Mouse (Mus musculus): ENCODE measurements around the gene Endog. TPM values are rescaled to one million over a fixed set of nuclear protein-coding genes. Genes with fewer than 3 reads are reported as not detected.
A peak's percentile ranks its signal among the peaks of the same experiment; 100 is the strongest.
"Not testable (repeated sequence)": the region's sequence is repeated elsewhere in the genome, so short reads cannot be mapped to it uniquely, and the experiment has no call there.

The Endog gene
- polyA plus RNA-seq, 1 experiment from 2014 or later = 26.1 TPM

DNA sequence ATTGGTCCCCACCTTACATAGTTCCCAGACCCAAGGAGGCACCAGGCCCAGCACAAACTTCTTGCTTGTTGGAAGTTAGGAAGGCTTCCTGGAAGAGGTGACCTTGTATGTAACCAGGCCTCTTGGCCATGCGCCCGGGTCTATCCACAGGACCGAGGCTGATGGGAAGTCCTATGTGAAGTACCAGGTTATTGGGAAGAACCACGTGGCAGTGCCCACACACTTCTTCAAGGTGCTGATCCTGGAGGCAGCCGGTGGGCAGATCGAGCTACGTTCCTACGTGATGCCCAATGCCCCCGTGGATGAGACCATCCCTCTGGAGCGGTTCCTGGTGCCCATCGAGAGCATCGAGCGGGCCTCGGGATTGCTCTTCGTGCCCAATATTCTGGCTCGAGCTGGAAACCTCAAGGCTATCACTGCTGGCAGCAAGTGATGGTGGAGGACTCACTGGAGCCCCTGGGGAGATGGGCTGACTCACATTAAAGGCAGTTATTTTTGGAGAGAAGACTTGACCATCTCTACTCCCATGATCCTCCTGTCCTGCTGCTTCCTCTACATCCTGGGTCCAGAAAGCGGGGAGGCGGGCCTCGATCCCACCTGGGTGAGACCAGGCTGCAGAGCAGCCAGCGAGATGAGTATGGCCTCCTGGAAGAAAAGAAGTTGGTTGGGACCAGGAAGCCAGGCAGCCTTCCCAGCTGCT lies 2.4 kb downstream of the Endog start:
- H3K4me1 ChIP-seq (replicated peaks) = peaks cover 31% of the 10 kb centered on the region
- peaks cover 34% of the 10 kb centered on the region for H3K36me3 ChIP-seq
- H3K27ac ChIP-seq (replicated peaks) = no peak overlapping the region
- H3K27me3 ChIP-seq = no peaks in the 10 kb centered on the region
- WGBS = 97% methylated on average over 20 of the region's 20 CpGs
- no peak overlapping the region for H3K4me2 ChIP-seq
- H3K9me3 ChIP-seq = no peaks in the 10 kb centered on the region
- no peak overlapping the region for H3K9ac ChIP-seq
- no peak for ATAC-seq (ENCODE audit: low FRiP score, low read depth)
- H3K4me3 ChIP-seq = no peak overlapping the region

GRCm38 (mm10) chr2:30175897-30176296 lies 4.6 kb downstream of the Endog start:
- 88% methylated on average over 8 of the region's 8 CpGs for WGBS
- no peak for ATAC-seq (ENCODE audit: low FRiP score, low read depth)

DNA sequence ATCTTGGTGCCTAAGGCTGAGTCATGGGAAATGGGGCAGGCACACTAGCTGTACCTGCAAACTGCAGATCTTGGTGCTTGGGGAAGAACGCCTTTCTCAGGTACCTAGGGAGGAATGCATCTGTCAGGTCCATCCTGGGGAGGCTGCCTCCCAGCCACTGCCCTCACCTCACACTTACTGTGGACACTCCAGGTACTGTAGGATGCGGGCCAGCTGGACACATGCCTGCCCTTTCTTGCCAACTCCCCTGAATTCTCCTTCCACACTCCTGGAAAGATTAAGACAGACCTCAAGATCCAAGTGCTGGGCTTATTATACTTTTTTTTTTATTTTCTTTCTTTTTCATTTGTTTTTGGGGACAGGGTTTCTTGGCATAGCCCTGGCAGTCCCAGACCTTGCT lies 5.3 kb downstream of the Endog start:
- Histone ChIP-seq H3K4me2 (no peak overlapping the region), H3K4me3 (no peak overlapping the region), H3K27ac (replicated peaks) (no peak overlapping the region), H3K27me3 (no peaks in the 10 kb centered on the region), H3K36me3 (peaks cover 34% of the 10 kb centered on the region), H3K4me1 (replicated peaks) (peaks cover 27% of the 10 kb centered on the region), H3K9ac (no peak overlapping the region), H3K9me3 (no peaks in the 10 kb centered on the region)
- 100% methylated on average over 2 of the region's 2 CpGs for WGBS
- no peak for ATAC-seq (ENCODE audit: low FRiP score, low read depth)

More at GRCm38 (mm10) chr2:30175897-30176296, 4.6 kb downstream of the Endog start:
- Histone ChIP-seq H3K4me1 (replicated peaks) (peaks cover 30% of the 10 kb centered on the region), H3K36me3 (peaks cover 34% of the 10 kb centered on the region), H3K9ac (no peak overlapping the region), H3K4me3 (no peak overlapping the region), H3K27me3 (no peaks in the 10 kb centered on the region), H3K4me2 (no peak overlapping the region), H3K9me3 (no peaks in the 10 kb centered on the region), H3K27ac (replicated peaks) (no peak overlapping the region)

GRCm38 (mm10) chr2:30177700-30178675 lies 6.7 kb downstream of the Endog start, which contains the start of gene Spout1:
Spout1 (minus strand) TSS chr2:30178459.
- H3K27ac ChIP-seq (replicated peaks) = peak within 1 kb of the TSS; percentile 72
- H3K9ac ChIP-seq = peak within 1 kb of the TSS; percentile 78
- ATAC-seq (ENCODE audit: low FRiP score, low read depth) = peak; percentile 98

DNA sequence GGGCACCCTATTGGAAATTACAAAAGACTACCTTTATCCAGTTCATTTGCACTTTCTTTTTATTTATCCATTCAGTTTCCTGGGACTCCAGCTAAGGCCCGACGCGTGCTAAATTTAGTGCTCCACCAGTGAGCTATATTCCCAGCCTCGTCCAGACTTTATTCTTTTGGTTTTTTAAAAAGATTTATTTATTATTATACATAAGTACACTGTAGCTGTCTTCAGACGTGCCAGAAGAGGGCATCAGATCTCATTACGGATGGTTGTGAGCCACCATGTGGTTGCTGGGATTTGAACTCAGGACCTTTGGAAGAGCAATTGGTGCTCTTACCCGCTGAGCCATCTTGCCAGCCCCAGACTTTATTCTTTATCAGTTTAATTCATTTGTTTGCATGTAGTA lies 7.4 kb downstream of the Endog start:
- not testable (repeated sequence) for H3K27ac ChIP-seq (replicated peaks)

More at GRCm38 (mm10) chr2:30177700-30178675, 6.7 kb downstream of the Endog start, which contains the start of gene Spout1:
- peak within 1 kb of the TSS; percentile 88 for H3K4me2 ChIP-seq
- peak within 1 kb of the TSS; percentile 80 for H3K4me3 ChIP-seq
- WGBS = 2% methylated on average over 53 of the region's 54 CpGs
- H3K9me3 ChIP-seq = no peaks in the 10 kb centered on the region
- peaks cover 34% of the 10 kb centered on the region for H3K36me3 ChIP-seq
- no peaks in the 10 kb centered on the region for H3K27me3 ChIP-seq
- H3K4me1 ChIP-seq (replicated peaks) = peaks cover 15% of the 10 kb centered on the region

DNA sequence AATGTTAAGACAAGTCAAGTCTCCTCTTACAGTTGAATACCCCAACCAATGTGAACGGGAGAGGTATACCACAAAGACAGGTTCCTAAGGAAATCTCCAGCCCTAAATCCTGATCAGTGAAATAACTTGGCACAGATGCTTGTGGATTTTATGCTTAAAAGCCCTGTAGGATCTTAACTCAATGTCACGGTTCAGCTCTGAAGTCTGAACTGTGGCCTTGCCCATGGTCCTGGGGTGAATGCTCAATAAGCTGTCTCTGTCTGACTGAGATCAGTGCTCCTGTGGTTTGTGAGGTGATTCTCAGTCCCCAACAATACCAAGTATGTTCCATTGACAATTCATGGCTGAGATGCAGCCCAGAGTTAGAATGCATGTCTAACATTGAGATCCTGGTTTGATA lies 11.1 kb downstream of the Endog start:
- Histone ChIP-seq H3K9ac (no peak overlapping the region), H3K27ac (replicated peaks) (no peak overlapping the region), H3K4me1 (replicated peaks) (peaks cover 5% of the 10 kb centered on the region), H3K36me3 (no peaks in the 10 kb centered on the region), H3K4me2 (no peak overlapping the region), H3K9me3 (no peaks in the 10 kb centered on the region), H3K27me3 (no peaks in the 10 kb centered on the region), H3K4me3 (no peak overlapping the region)
- 86% methylated on average over 2 of the region's 2 CpGs for WGBS
- ATAC-seq (ENCODE audit: low FRiP score, low read depth) = no peak

More for the DNA sequence above, 7.4 kb downstream of the Endog start:
- ATAC-seq (ENCODE audit: low FRiP score, low read depth); H3K27me3 ChIP-seq; H3K9me3 ChIP-seq; H3K9ac ChIP-seq: not testable (repeated sequence)
- WGBS = 37% methylated on average over 7 of the region's 7 CpGs
- Histone ChIP-seq H3K4me3 (peak overlapping the region; percentile 80), H3K4me1 (replicated peaks) (peaks cover 12% of the 10 kb centered on the region), H3K36me3 (peaks cover 27% of the 10 kb centered on the region), H3K4me2 (peak overlapping the region; percentile 88)

- Histone ChIP-seq H3K27ac (replicated peaks) (no peak overlapping the region), H3K27me3 (no peaks in the 10 kb centered on the region), H3K4me3 (no peak overlapping the region), H3K36me3 (no peaks in the 10 kb centered on the region), H3K4me1 (replicated peaks) (no peaks in the 10 kb centered on the region), H3K4me2 (no peak overlapping the region), H3K9me3 (no peaks in the 10 kb centered on the region), H3K9ac (no peak overlapping the region)
- no peak for ATAC-seq (ENCODE audit: low FRiP score, low read depth)
- 81% methylated on average over 3 of the region's 3 CpGs for WGBS
These were observed 12.4 kb downstream of the Endog start for GRCm38 (mm10) chr2:30183721-30184120.

- Histone ChIP-seq H3K27ac (replicated peaks) (no peak overlapping the region), H3K9ac (no peak overlapping the region), H3K36me3 (no peaks in the 10 kb centered on the region), H3K9me3 (no peaks in the 10 kb centered on the region), H3K4me3 (no peak overlapping the region), H3K4me2 (no peak overlapping the region), H3K27me3 (no peaks in the 10 kb centered on the region), H3K4me1 (replicated peaks) (no peaks in the 10 kb centered on the region)
- WGBS = 89% methylated on average over 6 of the region's 6 CpGs
- ATAC-seq (ENCODE audit: low FRiP score, low read depth) = no peak
These were observed 14.0 kb downstream of the Endog start for GRCm38 (mm10) chr2:30185276-30185675.

- no peak for ATAC-seq (ENCODE audit: low FRiP score, low read depth)
- H3K36me3 ChIP-seq = no peaks in the 10 kb centered on the region
- no peak overlapping the region for H3K9ac ChIP-seq
- no peak overlapping the region for H3K4me2 ChIP-seq
- H3K4me1 ChIP-seq (replicated peaks) = no peaks in the 10 kb centered on the region
- no peaks in the 10 kb centered on the region for H3K9me3 ChIP-seq
- H3K4me3 ChIP-seq = no peak overlapping the region
- H3K27ac ChIP-seq (replicated peaks) = no peak overlapping the region
- no peaks in the 10 kb centered on the region for H3K27me3 ChIP-seq
- 90% methylated on average over 3 of the region's 3 CpGs for WGBS
These were observed 14.4 kb downstream of the Endog start for GRCm38 (mm10) chr2:30185681-30186080.

DNA sequence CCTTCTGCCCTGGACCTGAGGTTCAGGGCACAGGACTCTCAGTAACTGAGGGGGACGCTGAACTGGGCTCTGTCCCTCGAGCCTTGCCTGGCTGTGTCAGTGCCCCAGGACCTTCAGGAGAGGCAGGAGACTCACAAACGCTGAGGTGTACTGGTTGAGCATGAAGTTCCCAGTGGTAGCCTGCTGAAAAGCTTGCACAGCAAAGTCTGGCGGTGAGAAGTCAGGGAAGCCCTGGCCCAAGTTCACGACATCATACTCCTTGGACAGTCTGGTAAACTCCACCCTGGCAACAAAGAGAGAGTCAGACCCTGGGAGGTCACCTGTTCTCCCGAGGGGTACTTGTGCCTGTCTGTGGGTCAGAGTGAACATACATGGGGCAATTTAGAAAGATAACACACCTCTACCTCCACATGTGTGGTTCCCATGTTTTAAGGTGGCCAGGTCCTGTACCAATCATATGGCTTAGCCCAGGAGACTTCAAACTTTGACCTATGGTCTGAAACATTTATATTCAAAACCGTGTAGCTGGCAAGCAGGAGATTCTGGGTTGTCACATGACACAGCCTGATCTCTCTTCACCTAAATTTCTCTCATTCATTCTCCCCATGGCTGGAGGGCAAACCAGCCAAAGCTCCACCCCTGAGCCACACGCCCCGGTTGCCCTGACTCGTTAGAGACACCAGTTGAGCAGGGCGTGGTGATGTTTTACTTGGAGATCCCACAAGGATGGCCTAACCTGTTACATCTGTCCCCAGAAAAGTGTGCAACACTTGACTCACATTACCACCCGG lies 20.7 kb downstream of the Endog start:
- H3K27ac ChIP-seq (replicated peaks) = no peak overlapping the region
- no peaks in the 10 kb centered on the region for H3K27me3 ChIP-seq
- ATAC-seq (ENCODE audit: low FRiP score, low read depth) = no peak
- H3K4me3 ChIP-seq = no peak overlapping the region
- 90% methylated on average over 12 of the region's 12 CpGs for WGBS
- H3K9ac ChIP-seq = no peak overlapping the region
- no peaks in the 10 kb centered on the region for H3K36me3 ChIP-seq
- H3K4me2 ChIP-seq = no peak overlapping the region
- no peaks in the 10 kb centered on the region for H3K4me1 ChIP-seq (replicated peaks)
- no peaks in the 10 kb centered on the region for H3K9me3 ChIP-seq

DNA sequence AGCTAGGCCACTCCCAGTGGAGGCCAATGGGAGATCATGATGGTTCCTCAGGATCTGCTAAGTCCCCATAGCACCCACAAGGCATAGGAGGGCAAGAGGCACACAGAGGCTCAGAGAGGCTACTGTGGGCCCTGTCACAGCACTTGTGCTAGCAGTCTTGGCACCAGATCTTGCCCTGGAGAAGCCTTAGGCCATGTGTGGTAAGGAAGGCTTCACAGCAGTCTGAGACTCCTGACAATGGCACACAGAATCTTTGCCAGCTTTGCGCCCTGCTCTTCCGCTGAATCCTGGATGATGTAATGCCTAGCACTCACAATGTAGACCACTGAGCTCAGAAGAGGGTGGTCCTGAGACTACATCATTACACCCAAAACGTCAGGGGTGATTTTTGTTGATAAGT lies 23.4 kb downstream of the Endog start:
- no peaks in the 10 kb centered on the region for H3K4me1 ChIP-seq (replicated peaks)
- WGBS = 78% methylated on average over 3 of the region's 3 CpGs
- no peak overlapping the region for H3K9ac ChIP-seq
- H3K4me2 ChIP-seq = no peak overlapping the region
- H3K36me3 ChIP-seq = no peaks in the 10 kb centered on the region
- ATAC-seq (ENCODE audit: low FRiP score, low read depth) = no peak
- H3K27me3 ChIP-seq = no peaks in the 10 kb centered on the region
- H3K27ac ChIP-seq (replicated peaks) = no peak overlapping the region
- H3K9me3 ChIP-seq = no peaks in the 10 kb centered on the region
- H3K4me3 ChIP-seq = no peak overlapping the region

Data from hindbrain, embryonic 15.5 days (tissue).